Mouse (Mus musculus) cerebellum, adult 2 months (tissue): ENCODE data around the gene Gm49383.

Source experiments
- CTCF ChIP-seq: fragments of 200-500 bp; IDR thresholded peaks from 2 replicates; pipeline ENCODE4 v1.5.1; 2011; ENCODE audit warnings: low read depth, mild to moderate bottlenecking, control low read depth, low read length, moderate library complexity, borderline replicate concordance; ENCODE audit not compliant: insufficient read depth
- POLR2A ChIP-seq: fragments of 200-500 bp; IDR thresholded peaks from 2 replicates; pipeline ENCODE4 v1.6.1; 2011; ENCODE audit warnings: low read length, control low read depth, borderline replicate concordance; ENCODE audit not compliant: insufficient read depth

GRCm38 (mm10) chr12:69241405-69241770 lies 44.5 kb upstream of the Gm49383 start:
- no peak for TF ChIP-seq POLR2A
- no peak for TF ChIP-seq CTCF
